Mouse (Mus musculus) CH12F3 (cell line): ENCODE results near the gene Cxcl17.
"Not testable (repeated sequence)": the region's sequence is repeated elsewhere in the genome, so short reads cannot be mapped to it uniquely, and the experiment has no call there.

Experiments
- in situ Hi-C: fragments of 300-500 bp; cut with MboI; formaldehyde crosslinking; loops from 2 replicates; pipeline ENCODE4 v1.14.3; 2020; ENCODE audit warnings: low sequenced_read_pairs

Cxcl17 gene

GRCm38 (mm10) chr7:25412833-25413441, at the start of gene Cxcl17:
Gene Cxcl17 (minus strand): TSS chr7:25412886.
- in situ Hi-C loops: no loop called here

GRCm38 (mm10) chr7:25462033-25462337, 49.3 kb upstream of the Cxcl17 start:
- in situ Hi-C loops: not testable (repeated sequence)

GRCm38 (mm10) chr7:25461336-25462032, 48.8 kb upstream of the Cxcl17 start:
- in situ Hi-C loops: not testable (repeated sequence)

GRCm38 (mm10) chr7:25452103-25452502, 39.4 kb upstream of the Cxcl17 start:
- in situ Hi-C loops: no loop called here

- in situ Hi-C loops: no loop called here
Observed at GRCm38 (mm10) chr7:25449913-25450890, 37.5 kb upstream of the Cxcl17 start.

GRCm38 (mm10) chr7:25440816-25441153, 28.1 kb upstream of the Cxcl17 start:
- in situ Hi-C loops: no loop called here

GRCm38 (mm10) chr7:25439978-25440815, 27.5 kb upstream of the Cxcl17 start:
- in situ Hi-C loops: no loop called here

- in situ Hi-C loops: no loop called here
Observed at GRCm38 (mm10) chr7:25439124-25439822, 26.6 kb upstream of the Cxcl17 start.

GRCm38 (mm10) chr7:25436704-25437103, 24.0 kb upstream of the Cxcl17 start:
- in situ Hi-C loops: no loop called here

GRCm38 (mm10) chr7:25436226-25436625, 23.5 kb upstream of the Cxcl17 start:
- in situ Hi-C loops: no loop called here

GRCm38 (mm10) chr7:25435546-25435851, 22.8 kb upstream of the Cxcl17 start:
- in situ Hi-C loops: no loop called here

- in situ Hi-C loops: no loop called here
Observed at GRCm38 (mm10) chr7:25434654-25435545, 22.2 kb upstream of the Cxcl17 start.

GRCm38 (mm10) chr7:25433781-25434560, 21.3 kb upstream of the Cxcl17 start:
- in situ Hi-C loops: no loop called here

GRCm38 (mm10) chr7:25433007-25433541, 20.4 kb upstream of the Cxcl17 start:
- in situ Hi-C loops: no loop called here

GRCm38 (mm10) chr7:25432381-25432780, 19.7 kb upstream of the Cxcl17 start:
- in situ Hi-C loops: no loop called here

GRCm38 (mm10) chr7:25429886-25430784, 17.4 kb upstream of the Cxcl17 start:
- in situ Hi-C loops: loop anchor here (5.0 to 10.0 kb wide), 2 partner anchors 47 to 175 kb away; partner anchors contain the start of gene Ceacam1

- in situ Hi-C loops: loop anchor here (5.0 to 10.0 kb wide), 2 partner anchors 49 to 176 kb away; partner anchors contain the start of gene Ceacam1
Observed at GRCm38 (mm10) chr7:25428321-25428720, 15.6 kb upstream of the Cxcl17 start.
